Mouse (Mus musculus) embryonic facial prominence, embryonic 15.5 days (tissue): ENCODE results near the gene Zfp853. TPM values are rescaled to one million over a fixed set of nuclear protein-coding genes. Genes with fewer than 3 reads are reported as not detected.

ENCODE experiments used
- ATAC-seq: fragments of 200-750 bp; cut with Nextera tagmentation; 2 replicates; pipeline ENCODE4 v1.8.0; 2017; ENCODE audit warnings: low read depth, moderate TSS enrichment; ENCODE audit not compliant: insufficient number of reproducible peaks, low FRiP score, low TSS enrichment
- H3K27ac ChIP-seq: fragments of 300-500 bp; sonication (generic); replicated peaks from 2 replicates; pipeline ENCODE4 v1.5.1; 2015; ENCODE audit warnings: mild to moderate bottlenecking, inconsistent platforms
- H3K27me3 ChIP-seq: fragments of 300-500 bp; sonication (generic); 2 replicates; pipeline ENCODE4 v1.6.1; 2015; ENCODE audit warnings: inconsistent platforms
- H3K36me3 ChIP-seq: fragments of 300-500 bp; sonication (generic); 2 replicates; pipeline ENCODE4 v1.6.1; 2015; ENCODE audit warnings: mild to moderate bottlenecking, inconsistent platforms
- H3K4me1 ChIP-seq: fragments of 300-500 bp; sonication (generic); 2 replicates; pipeline ENCODE4 v1.6.1; 2015; ENCODE audit warnings: inconsistent platforms
- H3K4me2 ChIP-seq: fragments of 300-500 bp; sonication (generic); replicated peaks from 2 replicates; pipeline ENCODE4 v1.6.1; 2015; ENCODE audit warnings: mild to moderate bottlenecking, inconsistent platforms
- H3K4me3 ChIP-seq: fragments of 300-500 bp; sonication (generic); replicated peaks from 2 replicates; pipeline ENCODE4 v1.5.1; 2015; ENCODE audit warnings: mild to moderate bottlenecking, inconsistent platforms
- H3K9ac ChIP-seq: fragments of 300-500 bp; sonication (generic); 2 replicates; pipeline ENCODE4 v1.6.1; 2015; ENCODE audit warnings: inconsistent platforms
- H3K9me3 ChIP-seq: fragments of 300-500 bp; sonication (generic); replicated peaks from 2 replicates; pipeline ENCODE4 v1.6.1; 2016; ENCODE audit warnings: inconsistent platforms
- WGBS: fragments of 180-500 bp; shearing (Covaris S2); methylation state at CpG from one replicate; pipeline ENCODE4 v1.1.7; 2015; 5-methylcytosine and 5-hydroxymethylcytosine counted together
- polyA plus RNA-seq: library from polyadenylated mRNA; unstranded; fragments of >200 nt; fragmentation: Nextera tagmentation; extraction: Ambion mirVana; gene quantifications from 2 replicates; pipeline ENCODE4 v1.2.1, GENCODE M21; 2015

Zfp853 gene
- polyA plus RNA-seq, 1 experiment from 2014 or later = 0.29 TPM

DNA sequence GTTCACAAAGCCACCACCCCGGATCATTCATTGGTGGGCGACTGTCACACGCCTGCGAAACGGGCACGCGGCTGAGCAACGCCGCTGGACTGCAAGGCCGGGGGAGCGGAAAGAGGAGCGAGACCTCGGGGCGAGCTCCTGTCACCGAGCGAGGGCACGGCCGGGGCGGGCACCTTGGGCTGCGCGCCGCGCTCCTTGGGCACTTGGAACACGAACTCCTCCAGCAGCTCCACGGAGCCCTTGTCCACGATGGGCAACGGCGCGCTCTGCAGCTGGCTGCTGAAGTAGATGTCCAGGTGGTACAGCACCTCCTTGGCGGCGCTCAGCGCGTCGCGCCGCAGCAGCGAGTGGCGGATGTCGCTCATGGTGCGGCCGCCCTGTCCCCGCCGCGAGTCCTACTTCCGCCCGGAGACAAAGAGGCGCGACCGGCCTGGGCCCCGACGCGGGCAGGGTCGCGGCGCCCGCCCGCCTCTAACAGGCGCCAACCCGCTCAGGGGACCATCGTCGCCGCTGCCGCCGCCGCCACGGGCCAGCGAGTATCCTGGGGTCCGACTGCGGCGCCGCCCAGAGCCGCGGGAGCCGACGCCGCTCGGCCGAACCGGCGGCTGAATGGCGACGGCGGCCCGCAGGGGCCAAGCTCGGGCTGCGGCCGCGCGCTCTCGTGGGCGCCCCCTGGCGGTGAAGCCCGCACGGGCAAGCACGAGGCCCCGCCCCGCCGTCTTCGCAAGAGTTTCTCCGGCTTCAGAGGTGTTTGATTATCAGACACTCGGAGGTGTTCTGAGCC lies 21.5 kb upstream of the Zfp853 start, which contains the start of gene E130309D02Rik:
Gene E130309D02Rik, minus strand, starts transcription at position 631 of the 784 bp plus-strand sequence.
- 0% methylated on average over 87 of the region's 101 CpGs for WGBS
- Histone ChIP-seq H3K9me3 (no peaks in the 10 kb centered on the region), H3K27me3 (no peaks in the 10 kb centered on the region), H3K36me3 (peaks cover 66% of the 10 kb centered on the region), H3K4me2 (peak within 1 kb of the TSS; percentile 80), H3K4me1 (peaks cover 16% of the 10 kb centered on the region), H3K9ac (peak within 1 kb of the TSS; percentile 83), H3K27ac (peak within 1 kb of the TSS; percentile 88), H3K4me3 (peak within 1 kb of the TSS; percentile 91)
- peak; percentile 85 for ATAC-seq

DNA sequence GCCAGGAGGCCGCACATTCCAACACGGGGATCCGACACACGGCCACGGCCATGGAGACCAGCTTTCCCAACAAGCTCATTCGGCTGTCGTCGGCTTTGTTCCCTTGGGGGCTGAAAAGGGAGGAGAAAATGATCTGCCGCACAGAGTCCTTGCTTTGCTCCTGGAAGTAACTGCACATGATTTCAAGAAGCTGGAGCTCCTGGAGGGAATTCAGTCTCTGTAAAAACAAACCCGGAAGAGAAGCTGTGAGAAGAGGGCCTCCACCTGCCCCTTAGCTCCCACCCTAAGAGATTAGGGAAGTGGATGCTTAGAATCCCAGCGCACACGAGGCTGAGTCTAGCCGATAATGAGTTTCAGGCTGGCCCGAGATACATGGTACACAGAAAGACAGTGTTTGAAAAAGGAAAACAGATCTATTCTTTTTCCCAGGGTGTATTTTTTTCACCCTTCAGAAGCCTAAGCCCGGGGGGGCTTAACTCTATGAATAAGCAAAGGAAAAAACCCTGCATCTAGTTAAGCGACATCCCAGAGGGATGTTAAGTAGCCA lies 20.8 kb upstream of the Zfp853 start:
- WGBS = 2% methylated on average over 16 of the region's 16 CpGs
- H3K4me1 ChIP-seq = peaks cover 20% of the 10 kb centered on the region
- H3K4me2 ChIP-seq = peak overlapping the region; percentile 80
- H3K9me3 ChIP-seq = no peaks in the 10 kb centered on the region
- ATAC-seq = no peak
- H3K36me3 ChIP-seq = peaks cover 66% of the 10 kb centered on the region
- peak overlapping the region; percentile 91 for H3K4me3 ChIP-seq
- H3K27me3 ChIP-seq = no peaks in the 10 kb centered on the region
- H3K27ac ChIP-seq = no peak overlapping the region; the same call in 1 of the 2 replicates
- H3K9ac ChIP-seq = peak overlapping the region; percentile 83

DNA sequence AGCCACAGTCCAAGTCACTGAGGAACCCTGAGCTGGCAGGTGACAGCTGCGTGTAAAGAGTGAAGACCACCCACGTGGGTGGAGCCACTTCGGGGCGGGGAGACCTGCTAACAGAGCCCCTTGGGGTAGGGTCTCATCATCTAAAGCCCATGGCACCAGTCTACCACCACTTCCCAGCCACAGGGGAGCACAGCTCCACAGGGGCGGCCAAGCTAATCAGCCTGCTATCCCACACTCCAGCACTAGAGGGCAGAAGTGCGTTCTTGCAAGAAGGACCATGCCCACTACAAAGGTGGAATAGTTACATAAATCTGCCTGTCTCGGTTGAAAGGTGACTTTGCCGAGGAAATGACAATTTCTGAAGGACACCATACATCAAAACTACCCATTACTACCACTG lies 18.5 kb upstream of the Zfp853 start:
- H3K9me3 ChIP-seq = no peaks in the 10 kb centered on the region
- no peak overlapping the region for H3K4me3 ChIP-seq
- WGBS = 65% methylated on average over 8 of the region's 8 CpGs
- H3K27me3 ChIP-seq = no peaks in the 10 kb centered on the region
- no peak overlapping the region for H3K27ac ChIP-seq
- H3K9ac ChIP-seq = no peak overlapping the region
- no peak overlapping the region for H3K4me2 ChIP-seq
- ATAC-seq = 0 out of 2 replicates have a peak, but pooled peaks have one; percentile 1
- peaks cover 66% of the 10 kb centered on the region for H3K36me3 ChIP-seq
- H3K4me1 ChIP-seq = peaks cover 20% of the 10 kb centered on the region

DNA sequence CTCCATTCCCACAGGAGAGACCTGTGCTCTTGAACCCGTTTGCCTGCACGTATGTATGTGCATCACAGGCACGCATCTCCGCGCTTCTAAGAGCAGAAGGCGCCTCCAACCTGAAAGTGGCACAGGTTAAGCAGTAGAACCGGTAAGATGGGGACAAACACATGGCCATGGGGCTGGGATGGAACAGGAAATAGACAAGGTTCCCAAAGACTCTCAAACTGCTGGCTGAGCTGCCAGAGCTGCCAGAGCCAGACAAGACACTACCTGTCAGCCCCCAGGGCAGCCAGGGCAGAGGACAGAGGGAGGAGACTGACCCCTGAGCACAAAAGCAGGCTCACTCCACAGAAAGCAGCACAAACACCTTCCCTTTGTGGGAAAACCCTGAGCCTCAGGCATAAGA lies 16.5 kb upstream of the Zfp853 start:
- Histone ChIP-seq H3K36me3 (peaks cover 74% of the 10 kb centered on the region), H3K9ac (no peak overlapping the region), H3K4me3 (no peak overlapping the region), H3K9me3 (no peaks in the 10 kb centered on the region), H3K27me3 (no peaks in the 10 kb centered on the region), H3K4me2 (no peak overlapping the region), H3K27ac (no peak overlapping the region), H3K4me1 (peaks cover 17% of the 10 kb centered on the region)
- 91% methylated on average over 7 of the region's 7 CpGs for WGBS
- ATAC-seq = no peak

DNA sequence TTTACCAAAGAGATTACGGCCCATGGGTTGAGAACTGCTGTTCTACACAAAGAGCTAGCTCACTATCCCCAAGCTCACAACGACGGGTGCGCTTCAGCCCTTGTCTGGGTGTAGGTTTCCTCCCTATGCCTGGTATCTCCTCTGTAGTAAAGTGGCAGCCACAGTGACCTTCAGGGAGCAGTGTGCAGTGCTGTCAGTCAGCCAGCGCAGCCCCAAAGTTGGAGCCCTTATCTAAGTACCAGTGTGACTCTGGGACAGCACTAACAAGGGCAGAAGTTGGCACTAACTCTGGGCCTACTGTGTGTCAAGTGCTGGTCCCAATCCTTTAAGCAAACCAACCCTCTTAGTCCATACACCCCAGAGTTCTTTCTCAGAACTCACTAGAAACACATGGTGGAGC lies 15.4 kb upstream of the Zfp853 start:
- ATAC-seq = no peak
- H3K4me1 ChIP-seq = peaks cover 12% of the 10 kb centered on the region
- H3K4me3 ChIP-seq = no peak overlapping the region
- H3K9ac ChIP-seq = no peak overlapping the region
- no peaks in the 10 kb centered on the region for H3K9me3 ChIP-seq
- H3K27ac ChIP-seq = no peak overlapping the region
- no peaks in the 10 kb centered on the region for H3K27me3 ChIP-seq
- WGBS = 95% methylated on average over 5 of the region's 5 CpGs
- H3K4me2 ChIP-seq = no peak overlapping the region
- peaks cover 82% of the 10 kb centered on the region for H3K36me3 ChIP-seq

DNA sequence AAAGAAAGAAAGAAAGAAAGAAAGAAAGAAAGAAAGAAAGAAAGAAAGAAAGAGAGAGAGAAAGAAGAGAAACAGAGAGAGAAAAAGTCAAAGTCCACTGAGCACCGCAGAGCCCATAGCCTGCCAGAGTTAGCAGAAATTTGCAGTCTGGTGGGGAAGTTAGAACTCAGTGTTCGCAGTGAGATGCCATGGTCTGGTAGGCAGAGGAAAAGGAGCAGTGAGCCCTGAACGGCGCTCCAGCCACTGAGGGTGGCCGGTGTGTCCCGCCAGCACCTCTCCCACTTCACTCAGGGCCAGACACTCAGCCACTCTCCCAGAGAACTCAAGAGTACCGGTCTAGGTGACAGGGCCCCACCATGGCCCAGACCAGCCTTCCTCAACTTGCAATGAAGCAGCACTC lies 10.8 kb upstream of the Zfp853 start:
- Histone ChIP-seq H3K36me3 (peaks cover 95% of the 10 kb centered on the region), H3K4me3 (no peak overlapping the region), H3K4me1 (no peaks in the 10 kb centered on the region), H3K27me3 (no peaks in the 10 kb centered on the region), H3K4me2 (no peak overlapping the region), H3K9me3 (no peaks in the 10 kb centered on the region), H3K27ac (no peak overlapping the region), H3K9ac (no peak overlapping the region)
- WGBS = 93% methylated on average over 7 of the region's 7 CpGs
- no peak for ATAC-seq

DNA sequence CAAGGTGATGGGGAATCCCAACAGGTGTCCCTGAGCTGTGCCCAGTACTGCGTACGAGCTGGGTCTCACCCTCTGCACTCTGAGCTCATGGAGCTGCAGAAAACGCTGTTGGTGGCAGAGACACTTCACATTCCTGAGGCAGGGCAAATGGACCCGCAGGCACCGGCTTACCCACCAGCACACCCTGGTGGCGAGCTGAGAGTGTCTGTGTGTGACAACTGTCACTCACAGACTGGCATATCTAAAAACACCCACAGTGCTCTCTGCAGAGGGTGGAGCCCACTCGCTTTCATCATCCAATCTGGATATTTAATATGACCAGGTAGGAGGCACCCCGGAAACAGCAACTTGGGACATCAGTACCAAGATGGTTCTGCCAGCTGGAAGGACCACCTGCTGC lies 7.9 kb upstream of the Zfp853 start:
- Histone ChIP-seq H3K27me3 (no peaks in the 10 kb centered on the region), H3K4me1 (no peaks in the 10 kb centered on the region), H3K4me2 (no peak overlapping the region), H3K4me3 (no peak overlapping the region), H3K36me3 (peaks cover 72% of the 10 kb centered on the region), H3K9me3 (no peaks in the 10 kb centered on the region), H3K27ac (no peak overlapping the region), H3K9ac (no peak overlapping the region)
- 81% methylated on average over 8 of the region's 8 CpGs for WGBS
- ATAC-seq = no peak

DNA sequence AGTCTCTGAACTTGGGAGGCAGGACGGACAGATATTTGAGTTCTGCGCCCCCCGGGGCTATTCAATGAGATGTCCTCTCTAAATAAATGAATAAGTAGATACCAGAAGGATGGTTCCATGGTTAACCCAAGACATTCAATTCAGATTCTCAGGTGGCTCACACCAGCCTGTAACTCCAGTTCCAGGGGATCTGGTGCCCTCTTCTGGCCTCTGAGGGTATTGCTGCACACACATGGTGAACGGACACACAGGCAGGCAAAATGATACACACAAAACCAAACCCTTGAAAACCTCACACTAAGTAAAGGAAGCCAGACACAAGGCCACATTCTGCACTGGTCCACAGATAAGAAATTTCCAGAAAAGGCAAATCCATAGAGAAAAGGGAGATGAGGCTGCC lies 6.3 kb upstream of the Zfp853 start:
- Histone ChIP-seq H3K4me1 (no peaks in the 10 kb centered on the region), H3K9ac (no peak overlapping the region), H3K27ac (no peak overlapping the region), H3K9me3 (no peaks in the 10 kb centered on the region), H3K36me3 (peaks cover 56% of the 10 kb centered on the region), H3K4me3 (no peak overlapping the region), H3K27me3 (no peaks in the 10 kb centered on the region), H3K4me2 (no peak overlapping the region)
- ATAC-seq = no peak
- WGBS = 88% methylated on average over 4 of the region's 4 CpGs

DNA sequence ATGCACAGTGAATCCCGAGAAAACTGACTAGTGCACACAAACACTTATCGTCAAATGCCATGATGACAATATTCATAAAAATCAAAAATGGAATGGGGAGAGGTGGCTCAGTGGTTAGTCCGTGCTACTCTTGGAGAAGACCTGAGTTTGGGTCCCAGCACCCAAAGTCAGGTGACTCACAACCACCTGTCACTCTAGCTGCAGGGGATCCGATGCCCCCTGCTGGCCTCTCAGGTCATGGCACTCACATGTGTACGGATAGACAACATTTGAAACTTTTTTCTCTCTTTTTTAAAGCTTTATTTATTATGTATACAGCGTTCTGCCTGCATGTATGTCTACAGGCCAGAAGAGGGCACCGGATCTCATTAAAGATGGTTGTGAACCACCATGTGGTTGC lies 5.0 kb upstream of the Zfp853 start:
- Histone ChIP-seq H3K36me3 (peaks cover 47% of the 10 kb centered on the region), H3K27me3 (peaks cover 13% of the 10 kb centered on the region), H3K4me2 (no peak overlapping the region), H3K9me3 (no peaks in the 10 kb centered on the region), H3K4me3 (no peak overlapping the region), H3K4me1 (peaks cover 10% of the 10 kb centered on the region), H3K9ac (no peak overlapping the region), H3K27ac (no peak overlapping the region)
- ATAC-seq = no peak
- 91% methylated on average over 7 of the region's 7 CpGs for WGBS

DNA sequence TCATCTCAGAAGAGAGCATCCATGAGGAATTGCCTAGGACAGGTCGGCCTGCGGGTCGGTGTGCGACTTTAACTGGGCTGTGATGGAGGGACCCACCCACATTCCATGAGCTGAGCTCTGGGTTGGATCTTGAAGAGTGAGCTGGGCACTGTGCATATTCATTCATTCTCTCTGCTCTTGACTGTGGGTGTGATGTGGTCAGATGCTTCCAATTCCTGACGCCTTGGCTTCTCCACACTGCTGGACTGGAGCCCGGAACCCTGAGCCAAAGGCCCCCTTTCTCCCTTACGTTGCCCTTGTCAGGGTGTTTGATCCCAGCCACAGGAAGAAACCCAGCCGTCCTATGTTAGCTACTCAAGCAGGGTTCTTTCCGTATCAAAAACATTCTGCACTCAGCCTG lies 4.6 kb upstream of the Zfp853 start:
- no peak for ATAC-seq
- Histone ChIP-seq H3K27ac (no peak overlapping the region), H3K27me3 (peaks cover 17% of the 10 kb centered on the region), H3K4me1 (peaks cover 13% of the 10 kb centered on the region), H3K9ac (no peak overlapping the region), H3K4me3 (no peak overlapping the region), H3K36me3 (peaks cover 43% of the 10 kb centered on the region), H3K9me3 (no peaks in the 10 kb centered on the region), H3K4me2 (no peak overlapping the region)
- 82% methylated on average over 9 of the region's 9 CpGs for WGBS

DNA sequence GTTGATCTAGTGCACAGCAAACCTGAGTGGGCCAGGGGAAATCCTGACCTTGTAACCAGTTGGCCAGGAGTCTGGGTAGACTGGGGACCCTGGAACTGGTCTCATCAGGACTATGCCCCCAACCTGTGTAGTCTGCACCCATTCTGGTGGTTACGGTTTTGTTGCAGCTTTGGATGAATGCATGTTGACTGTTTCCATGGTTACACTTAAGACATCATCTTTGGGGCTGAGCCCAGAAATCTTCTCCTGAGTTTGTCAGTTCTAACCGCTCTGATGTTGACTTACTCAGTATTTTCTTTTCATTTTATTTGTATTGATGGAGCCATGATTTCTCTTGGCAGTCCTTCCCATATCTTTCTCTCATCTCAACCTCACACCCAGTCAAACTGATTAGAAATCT lies 1.9 kb upstream of the Zfp853 start:
- Histone ChIP-seq H3K4me2 (no peak overlapping the region), H3K9ac (no peak overlapping the region), H3K36me3 (peaks cover 17% of the 10 kb centered on the region), H3K27me3 (peaks cover 43% of the 10 kb centered on the region), H3K9me3 (no peaks in the 10 kb centered on the region), H3K4me3 (no peak overlapping the region), H3K4me1 (peaks cover 20% of the 10 kb centered on the region), H3K27ac (no peak overlapping the region)
- 76% methylated on average over 2 of the region's 2 CpGs for WGBS
- ATAC-seq = no peak

DNA sequence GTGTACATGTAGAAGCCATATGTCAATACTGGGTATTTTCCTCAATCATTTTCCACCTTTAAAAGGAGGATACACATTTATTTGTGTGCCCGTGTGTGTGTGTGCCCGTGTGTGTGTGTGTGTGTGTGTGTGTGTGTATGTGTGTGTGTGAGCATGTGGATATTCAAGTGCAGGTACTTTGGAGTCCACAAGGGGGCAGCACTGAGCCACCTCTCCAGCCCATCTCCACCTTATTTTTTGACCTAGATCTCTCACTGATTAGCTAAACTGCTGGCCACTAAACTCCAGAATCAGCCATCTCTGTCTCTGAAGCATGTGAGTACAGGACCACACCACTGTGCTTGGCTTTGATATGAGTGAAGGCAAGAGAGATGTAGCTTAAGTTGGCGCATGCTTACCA lies 1.4 kb upstream of the Zfp853 start:
- Histone ChIP-seq H3K9ac (no peak overlapping the region), H3K27ac (no peak overlapping the region), H3K9me3 (no peaks in the 10 kb centered on the region), H3K4me1 (peaks cover 20% of the 10 kb centered on the region), H3K4me3 (no peak overlapping the region), H3K36me3 (peaks cover 12% of the 10 kb centered on the region), H3K27me3 (peaks cover 48% of the 10 kb centered on the region), H3K4me2 (no peak overlapping the region)
- no peak for ATAC-seq
- 89% methylated on average over 3 of the region's 3 CpGs for WGBS
